Mouse (Mus musculus): ENCODE data around the gene Ap3b1. TPM values are rescaled to one million over a fixed set of nuclear protein-coding genes. Genes with fewer than 3 reads are reported as not detected.

Ap3b1 gene
- total RNA-seq, 4 experiments from 2014 or later, result 50.8 to 56.7 (median 53.6) TPM

GRCm38 (mm10) chr13:94375526-94376390 lies 17.0 kb downstream of the Ap3b1 start:
- peak; percentile 87 to 95 for DNase-seq (ENCODE audit: low spot score in 2 of 2)

GRCm38 (mm10) chr13:94379006-94379405 lies 20.2 kb downstream of the Ap3b1 start:
- DNase-seq (ENCODE audit: low spot score in 2 of 2), result no peak

GRCm38 (mm10) chr13:94381427-94381826 lies 22.7 kb downstream of the Ap3b1 start:
- DNase-seq (ENCODE audit: low spot score in 2 of 2), result no peak

- no peak for DNase-seq (ENCODE audit: low spot score in 2 of 2)
Measured at GRCm38 (mm10) chr13:94381829-94382675, 23.3 kb downstream of the Ap3b1 start.

- DNase-seq (ENCODE audit: low spot score in 2 of 2), result no peak
Measured at GRCm38 (mm10) chr13:94384931-94385570, 26.3 kb downstream of the Ap3b1 start.

GRCm38 (mm10) chr13:94388566-94388965 lies 29.8 kb downstream of the Ap3b1 start:
- no peak for DNase-seq (ENCODE audit: low spot score in 2 of 2)

- DNase-seq (ENCODE audit: low spot score in 2 of 2), result no peak
Measured at GRCm38 (mm10) chr13:94389541-94389940, 30.8 kb downstream of the Ap3b1 start.

- DNase-seq (ENCODE audit: low spot score in 2 of 2), result no peak
Measured at GRCm38 (mm10) chr13:94392282-94392681, 33.5 kb downstream of the Ap3b1 start.

GRCm38 (mm10) chr13:94394486-94394885 lies 35.7 kb downstream of the Ap3b1 start:
- no peak for DNase-seq (ENCODE audit: low spot score in 2 of 2)

- DNase-seq (ENCODE audit: low spot score in 2 of 2), result peak; percentile 28 to 41
Measured at GRCm38 (mm10) chr13:94395763-94396162, 37.0 kb downstream of the Ap3b1 start.

GRCm38 (mm10) chr13:94396392-94396920 lies 37.7 kb downstream of the Ap3b1 start:
- no peak for DNase-seq (ENCODE audit: low spot score in 2 of 2)

GRCm38 (mm10) chr13:94398568-94399374 lies 40.0 kb downstream of the Ap3b1 start:
- DNase-seq (ENCODE audit: low spot score in 2 of 2), result peak; percentile 30 to 34

- no peak for DNase-seq (ENCODE audit: low spot score in 2 of 2)
Measured at GRCm38 (mm10) chr13:94400465-94400864, 41.7 kb downstream of the Ap3b1 start.

- no peak for DNase-seq (ENCODE audit: low spot score in 2 of 2)
Measured at GRCm38 (mm10) chr13:94423600-94423999, 64.8 kb downstream of the Ap3b1 start.

GRCm38 (mm10) chr13:94429567-94429966 lies 70.8 kb downstream of the Ap3b1 start:
- DNase-seq (ENCODE audit: low spot score in 2 of 2), result no peak

GRCm38 (mm10) chr13:94439386-94439785 lies 80.6 kb downstream of the Ap3b1 start:
- peak in 1 of 2 experiments; percentile 16 for DNase-seq (ENCODE audit: low spot score in 2 of 2)

GRCm38 (mm10) chr13:94441199-94441598 lies 82.4 kb downstream of the Ap3b1 start:
- no peak for DNase-seq (ENCODE audit: low spot score in 2 of 2)

- no peak for DNase-seq (ENCODE audit: low spot score in 2 of 2)
Measured at GRCm38 (mm10) chr13:94443411-94443810, 84.7 kb downstream of the Ap3b1 start.

- DNase-seq (ENCODE audit: low spot score in 2 of 2), result no peak
Measured at GRCm38 (mm10) chr13:94445103-94445502, 86.3 kb downstream of the Ap3b1 start.

GRCm38 (mm10) chr13:94447003-94447402 lies 88.2 kb downstream of the Ap3b1 start:
- DNase-seq (ENCODE audit: low spot score in 2 of 2), result no peak

- no peak for DNase-seq (ENCODE audit: low spot score in 2 of 2)
Measured at GRCm38 (mm10) chr13:94449593-94449992, 90.8 kb downstream of the Ap3b1 start.

Measured in layer of hippocampus, adult 8-10 months (tissue).